Mouse (Mus musculus) lung, postnatal 14 days (tissue): ENCODE data around the gene Bcl6.

Experiments used
- DNase-seq: peaks from one replicate; pipeline ENCODE4 v3.0.0; 2021

The Bcl6 gene

GRCm38 (mm10) chr16:23972126-23972740 is 16.4 kb downstream of the Bcl6 start:
- no peak for DNase-seq

GRCm38 (mm10) chr16:23969919-23970318 is 18.7 kb downstream of the Bcl6 start:
- DNase-seq: no peak

GRCm38 (mm10) chr16:23968888-23969287 is 19.8 kb downstream of the Bcl6 start:
- DNase-seq: no peak

GRCm38 (mm10) chr16:23967301-23967700 is 21.4 kb downstream of the Bcl6 start:
- no peak for DNase-seq

- no peak for DNase-seq
Observed at GRCm38 (mm10) chr16:23966066-23966465, 22.6 kb downstream of the Bcl6 start.

GRCm38 (mm10) chr16:23964706-23965367 is 23.8 kb downstream of the Bcl6 start:
- no peak for DNase-seq

GRCm38 (mm10) chr16:23963896-23964668 is 24.6 kb downstream of the Bcl6 start:
- no peak for DNase-seq

GRCm38 (mm10) chr16:23962401-23962800 is 26.3 kb downstream of the Bcl6 start:
- DNase-seq: peak; percentile 52

- DNase-seq: no peak
Observed at GRCm38 (mm10) chr16:23958938-23959337, 29.7 kb downstream of the Bcl6 start.

- DNase-seq: no peak
Observed at GRCm38 (mm10) chr16:23953959-23954260, 34.7 kb downstream of the Bcl6 start.

GRCm38 (mm10) chr16:23953189-23953958 is 35.3 kb downstream of the Bcl6 start:
- peak; percentile 76 for DNase-seq

GRCm38 (mm10) chr16:23952101-23952727 is 36.4 kb downstream of the Bcl6 start:
- DNase-seq: no peak

GRCm38 (mm10) chr16:23947654-23948053 is 41.0 kb downstream of the Bcl6 start:
- DNase-seq: no peak

GRCm38 (mm10) chr16:23944801-23945200 is 43.9 kb downstream of the Bcl6 start:
- DNase-seq: no peak

GRCm38 (mm10) chr16:23934397-23934796 is 54.3 kb downstream of the Bcl6 start:
- no peak for DNase-seq

GRCm38 (mm10) chr16:23932294-23932693 is 56.4 kb downstream of the Bcl6 start, which contains the start of gene Rtp2:
Gene Rtp2, minus strand, starts transcription at chr16:23932394.
- DNase-seq: no peak

- DNase-seq: no peak
Observed at GRCm38 (mm10) chr16:23931275-23931674, 57.4 kb downstream of the Bcl6 start.

- no peak for DNase-seq
Observed at GRCm38 (mm10) chr16:23930426-23931073, 58.1 kb downstream of the Bcl6 start.

- DNase-seq: no peak
Observed at GRCm38 (mm10) chr16:23927301-23928114, 61.1 kb downstream of the Bcl6 start.

- DNase-seq: no peak
Observed at GRCm38 (mm10) chr16:23922906-23923305, 65.7 kb downstream of the Bcl6 start.

GRCm38 (mm10) chr16:23921697-23922096 is 67.0 kb downstream of the Bcl6 start:
- no peak for DNase-seq
